Mouse (Mus musculus): Measurements from ENCODE around the gene Alcam. TPM values are rescaled to one million over a fixed set of nuclear protein-coding genes. Genes with fewer than 3 reads are reported as not detected.

Alcam gene
- total RNA-seq, 1 experiment from 2014 or later: 16.9 TPM

DNA sequence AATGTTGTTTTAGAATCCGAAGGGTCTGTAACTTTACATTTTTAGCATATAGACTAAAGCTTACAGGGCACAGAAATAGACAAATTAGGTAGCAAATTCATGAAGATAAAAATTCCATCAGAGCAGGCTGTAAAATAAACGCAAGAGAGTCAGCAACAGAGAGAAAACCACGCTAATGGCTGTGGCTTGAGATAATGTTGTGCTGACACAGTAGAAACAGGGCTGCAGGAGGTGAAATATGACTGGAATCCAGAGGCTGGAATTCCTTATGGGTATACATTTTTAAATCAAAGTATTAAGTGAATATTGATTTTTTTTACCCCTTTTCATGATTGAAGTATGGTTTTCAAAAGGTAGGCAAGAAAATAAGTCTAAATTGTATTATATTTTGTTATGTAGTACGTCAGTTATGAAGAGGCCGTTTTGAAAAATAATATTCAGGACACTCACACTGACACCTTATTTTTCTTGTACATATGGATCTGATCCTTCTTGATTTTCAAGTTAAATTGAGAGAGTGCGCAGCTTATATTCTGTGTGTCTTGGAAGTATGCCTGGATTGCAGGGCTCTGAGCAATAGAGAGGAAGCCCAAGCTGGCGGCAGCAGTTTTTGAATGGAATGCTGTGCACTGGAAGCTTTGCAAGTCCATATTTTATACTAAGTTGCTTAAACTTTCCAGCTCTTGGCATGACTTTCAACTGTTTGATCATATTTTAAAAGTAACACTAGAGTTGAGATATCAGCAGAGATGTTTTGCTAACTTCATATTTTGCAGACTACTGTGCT lies 74.9 kb downstream of the Alcam start:
- no peak for ATAC-seq (replicated peaks; ENCODE audit: low read depth, poor library complexity, severe bottlenecking)

DNA sequence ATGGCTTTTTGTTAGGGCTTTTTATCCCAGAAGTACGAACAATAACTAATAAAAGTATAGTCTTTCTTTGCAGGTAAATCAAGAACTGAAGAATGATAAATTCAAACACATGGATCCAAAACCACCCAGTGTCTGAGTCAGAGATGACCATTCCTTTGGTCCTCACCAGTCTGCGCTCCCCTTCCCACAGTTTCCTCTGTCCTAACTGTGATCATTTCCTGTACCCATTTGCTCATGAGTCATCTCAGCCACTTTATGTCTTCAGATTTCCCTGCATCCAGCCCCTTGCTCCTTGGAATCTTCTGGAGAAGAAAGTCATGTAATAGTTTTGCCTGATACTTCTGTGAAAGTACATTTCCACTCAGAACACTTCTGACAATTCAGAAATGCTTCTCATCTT lies 77.0 kb downstream of the Alcam start:
- no peak for ATAC-seq (replicated peaks; ENCODE audit: low read depth, poor library complexity, severe bottlenecking)

DNA sequence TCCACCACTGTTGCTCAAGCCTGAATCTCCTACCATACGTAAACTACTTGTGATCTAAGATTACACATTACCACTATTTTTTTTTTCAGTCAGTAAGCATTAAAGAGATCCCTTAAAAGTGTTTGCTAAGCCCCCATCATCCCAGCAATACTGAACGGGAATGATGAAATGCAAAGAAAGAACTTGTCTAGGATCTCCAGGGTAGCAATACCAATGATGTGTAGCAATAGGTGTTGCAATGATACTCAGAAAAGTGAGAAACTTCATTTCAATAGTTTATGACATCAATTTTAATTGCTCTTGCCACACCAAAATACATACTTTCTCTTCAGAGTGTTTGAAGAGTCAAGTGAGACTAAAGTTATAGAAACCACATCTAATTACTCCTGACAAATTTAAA lies 81.9 kb downstream of the Alcam start:
- ATAC-seq (replicated peaks; ENCODE audit: low read depth, poor library complexity, severe bottlenecking): no peak

DNA sequence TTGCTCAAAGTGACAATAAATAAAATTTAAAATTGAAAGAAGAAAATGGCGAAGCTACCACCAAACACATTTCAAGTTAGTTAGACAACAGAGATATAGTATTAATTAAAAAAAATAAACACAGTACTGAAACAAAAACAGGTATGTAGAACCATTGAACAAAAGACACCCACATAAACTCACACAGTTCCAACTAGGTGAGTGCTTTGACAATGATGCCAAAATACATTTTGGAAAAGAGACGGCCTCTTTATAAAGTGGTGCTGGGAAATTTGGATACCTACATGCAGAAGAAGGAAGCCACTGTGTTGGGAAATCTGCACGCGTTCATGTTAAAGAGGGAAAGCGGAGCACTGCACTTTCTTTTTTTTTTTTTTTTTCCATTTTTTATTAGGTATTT lies 85.4 kb downstream of the Alcam start:
- ATAC-seq (replicated peaks; ENCODE audit: low read depth, poor library complexity, severe bottlenecking): no peak

DNA sequence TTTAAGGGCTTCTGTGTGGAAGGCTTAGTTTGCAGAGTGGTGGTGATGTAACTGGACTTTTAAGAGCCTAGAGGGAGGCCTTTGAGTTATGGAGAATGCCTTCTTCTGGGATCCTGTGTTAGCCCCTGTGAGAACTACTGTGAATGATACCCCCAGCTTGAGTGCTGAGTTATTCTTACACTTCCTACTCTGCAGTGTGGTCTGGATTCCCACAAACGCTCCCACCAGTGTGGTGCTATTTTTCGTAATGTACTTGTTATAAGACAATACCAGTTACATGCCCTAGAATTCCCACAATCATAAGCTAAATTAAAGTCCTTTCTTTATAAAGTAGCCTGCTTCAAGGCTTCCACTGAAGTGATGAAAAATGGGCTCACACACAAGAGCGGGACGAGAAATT lies 87.0 kb downstream of the Alcam start:
- ATAC-seq (replicated peaks; ENCODE audit: low read depth, poor library complexity, severe bottlenecking): no peak

DNA sequence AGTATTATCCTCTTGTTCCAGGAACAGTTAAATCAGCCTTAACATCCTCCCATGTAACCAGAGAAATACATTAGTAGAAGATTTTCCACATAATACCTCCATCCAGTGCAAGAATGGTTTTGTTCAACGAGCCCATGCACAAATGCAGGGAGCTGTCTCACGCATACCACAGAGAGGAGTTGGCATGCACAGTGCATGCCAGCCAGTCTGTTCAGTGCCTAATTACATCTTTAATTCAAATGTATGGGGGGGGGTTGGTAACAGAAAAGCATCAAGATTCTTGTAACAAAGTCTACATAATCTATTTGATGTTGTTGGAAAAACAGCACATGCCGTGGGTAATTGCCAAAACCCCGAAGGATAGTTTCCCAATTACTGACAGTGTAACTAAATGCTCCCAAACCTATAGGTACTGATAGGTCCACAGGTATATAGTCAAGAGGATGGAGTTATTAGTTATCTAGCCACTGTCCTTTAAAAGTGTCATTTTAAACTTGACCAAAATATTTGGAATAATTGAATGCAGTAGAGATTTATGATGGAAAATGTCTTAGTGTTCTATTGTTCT lies 89.8 kb downstream of the Alcam start:
- ATAC-seq (replicated peaks; ENCODE audit: low read depth, poor library complexity, severe bottlenecking): no peak

DNA sequence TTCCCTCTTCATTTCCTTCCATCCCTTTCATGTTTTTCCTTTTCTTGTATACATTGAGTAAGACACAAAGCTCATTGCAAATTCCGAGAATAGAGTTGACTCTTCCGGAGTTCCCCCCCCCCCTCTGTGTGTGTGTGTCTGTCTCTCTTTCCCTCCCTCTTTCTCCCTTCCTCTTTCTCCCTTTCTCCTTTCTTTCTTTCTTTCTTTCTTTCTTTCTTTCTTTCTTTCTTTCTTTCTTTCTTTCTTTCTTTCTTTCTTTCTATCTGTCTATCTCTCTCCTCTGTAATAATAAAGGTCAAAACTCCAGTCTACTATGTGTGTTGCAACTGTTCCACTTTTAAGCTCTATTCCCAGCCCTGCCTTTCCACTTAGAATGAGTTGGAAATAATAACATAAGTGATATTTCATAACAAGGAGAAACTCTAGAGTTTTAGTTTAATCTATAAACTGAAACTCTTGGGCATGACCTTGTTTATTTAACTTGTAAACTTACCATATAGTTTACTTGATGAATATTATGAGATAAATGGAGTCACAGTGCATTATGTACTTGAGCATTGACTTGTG lies 110.3 kb downstream of the Alcam start:
- no peak for ATAC-seq (replicated peaks; ENCODE audit: low read depth, poor library complexity, severe bottlenecking)

DNA sequence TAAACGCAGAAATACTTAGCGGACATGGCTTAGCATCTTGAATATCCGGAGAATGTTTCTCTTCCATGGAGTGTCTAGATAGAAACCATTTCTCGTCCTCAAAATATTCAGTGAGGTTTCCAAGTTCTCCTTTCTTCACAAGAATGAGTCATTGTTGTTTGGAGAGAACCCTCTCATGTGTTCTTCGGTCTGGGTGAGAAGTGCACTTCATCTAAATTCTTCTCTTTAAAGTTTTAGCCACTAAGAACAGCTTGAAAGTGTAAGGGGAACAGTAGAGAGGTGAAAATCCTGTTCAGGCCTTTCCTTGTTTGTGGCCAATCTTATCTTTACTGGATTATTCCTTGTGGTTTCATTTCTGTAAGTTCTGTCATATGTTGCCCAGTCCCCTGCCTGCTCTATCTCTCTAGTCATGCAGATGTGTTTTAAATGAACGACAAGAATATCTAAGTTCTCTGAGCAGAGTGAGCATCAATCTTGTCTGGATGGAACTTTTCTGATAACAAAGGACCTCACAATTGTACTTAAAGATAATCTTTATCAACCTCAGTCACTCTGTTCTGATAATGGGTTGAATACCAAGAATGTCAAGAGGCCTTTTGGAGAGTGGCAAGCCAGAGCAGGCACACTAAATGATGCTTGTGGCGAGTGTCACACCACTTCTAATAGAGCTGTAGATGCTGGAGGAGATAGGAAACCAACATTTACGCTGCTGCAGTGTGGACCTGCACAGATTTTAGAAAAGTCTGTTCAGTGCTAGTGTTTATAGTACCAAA lies 111.0 kb downstream of the Alcam start:
- no peak for ATAC-seq (replicated peaks; ENCODE audit: low read depth, poor library complexity, severe bottlenecking)

DNA sequence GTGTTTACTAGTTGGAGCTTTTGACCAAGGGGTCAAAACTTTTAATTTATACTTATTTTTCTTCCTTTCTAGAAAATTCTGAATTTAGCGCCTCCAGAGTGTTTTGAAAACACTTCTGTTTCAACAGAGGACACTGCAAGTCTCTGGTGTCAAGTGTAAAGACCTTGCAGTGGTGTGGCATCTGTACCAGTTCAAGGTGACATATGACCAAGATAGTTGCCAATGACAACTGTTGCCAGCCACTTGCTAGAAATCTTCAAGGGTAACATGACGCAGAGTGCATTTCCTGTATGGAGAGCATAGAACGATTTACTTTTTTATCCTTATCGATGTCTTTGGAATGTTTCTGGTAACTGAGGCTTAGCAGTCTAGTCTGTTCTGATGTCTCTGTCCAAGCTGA lies 119.8 kb downstream of the Alcam start:
- ATAC-seq (replicated peaks; ENCODE audit: low read depth, poor library complexity, severe bottlenecking): no peak

DNA sequence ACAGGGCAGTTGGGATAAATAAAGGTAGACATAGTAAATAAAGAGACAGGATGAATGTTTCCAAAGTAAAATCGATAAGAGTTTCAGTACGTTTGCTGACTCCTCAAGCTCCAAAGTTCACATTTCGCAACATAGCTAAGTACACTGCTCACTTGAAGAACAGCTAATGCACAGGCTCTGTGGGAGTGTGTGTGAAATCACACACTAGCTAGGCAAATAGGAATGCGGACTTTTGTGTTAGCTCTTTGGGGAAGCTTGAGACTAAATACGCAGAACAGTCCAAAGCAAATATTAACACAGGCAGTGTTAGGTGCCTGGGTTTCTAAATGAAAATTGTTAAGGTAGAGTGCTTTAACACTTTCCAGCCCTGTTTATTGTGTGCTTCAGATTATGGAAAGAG lies 120.2 kb downstream of the Alcam start:
- ATAC-seq (replicated peaks; ENCODE audit: low read depth, poor library complexity, severe bottlenecking): no peak

DNA sequence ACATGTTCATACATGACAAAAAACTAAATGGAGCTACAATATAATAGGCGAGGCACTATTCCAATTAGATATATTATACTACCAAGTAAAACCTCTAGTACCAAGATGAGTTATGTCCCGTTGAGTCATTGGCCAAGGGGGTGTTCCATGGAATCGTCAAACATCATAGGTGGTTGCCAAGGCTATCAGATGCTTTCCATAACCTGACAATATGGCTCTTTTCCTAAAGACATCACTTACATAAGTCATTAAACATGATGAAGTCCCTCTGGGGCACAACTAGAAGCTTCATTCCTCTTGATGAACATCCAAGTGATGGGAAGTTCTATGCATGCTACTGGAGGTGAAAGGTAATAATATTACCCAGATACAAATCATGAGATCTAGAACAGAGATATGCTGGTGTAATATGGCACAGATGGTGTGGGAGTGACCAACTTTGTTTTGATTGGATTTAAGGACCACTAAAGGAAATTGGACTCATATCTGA lies 122.5 kb downstream of the Alcam start:
- no peak for ATAC-seq (replicated peaks; ENCODE audit: low read depth, poor library complexity, severe bottlenecking)

DNA sequence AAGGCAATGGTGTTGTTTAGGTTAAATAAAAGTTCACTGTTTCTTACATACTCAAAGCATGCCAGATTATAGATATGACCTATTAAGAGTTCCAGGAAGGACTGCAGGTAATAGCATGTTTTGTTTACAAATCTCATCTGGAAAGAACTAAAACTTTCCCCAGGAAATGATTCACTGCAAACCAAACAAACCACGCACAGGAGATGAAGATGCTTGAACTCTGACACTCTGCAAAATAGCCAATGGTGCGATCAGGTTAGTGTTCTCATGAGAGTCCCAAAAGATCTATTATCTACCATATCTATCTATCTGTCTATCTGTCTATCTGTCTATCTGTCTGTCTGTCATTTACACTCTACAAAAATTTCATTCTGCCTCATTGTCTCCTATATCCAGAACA lies 124.5 kb downstream of the Alcam start:
- no peak for ATAC-seq (replicated peaks; ENCODE audit: low read depth, poor library complexity, severe bottlenecking)

DNA sequence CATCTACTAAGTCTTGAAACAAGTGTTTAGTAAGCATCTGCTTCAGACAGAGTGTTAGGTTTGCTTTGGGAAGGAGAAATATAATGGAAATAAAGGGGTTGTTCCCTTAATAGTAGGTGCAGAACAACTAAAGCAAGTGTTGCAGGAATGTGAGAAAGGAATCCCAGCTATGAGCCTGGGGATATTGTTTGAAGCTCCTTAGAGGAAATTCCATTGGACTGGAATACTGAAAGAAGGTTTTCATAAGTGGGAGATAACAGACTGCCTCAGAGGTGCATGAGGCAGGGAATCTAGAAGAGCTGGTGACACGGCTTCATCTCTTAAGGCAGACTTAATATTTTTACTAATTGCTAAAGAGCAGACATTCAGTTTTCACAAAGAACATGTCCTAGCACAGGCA lies 134.6 kb downstream of the Alcam start:
- ATAC-seq (replicated peaks; ENCODE audit: low read depth, poor library complexity, severe bottlenecking): no peak

DNA sequence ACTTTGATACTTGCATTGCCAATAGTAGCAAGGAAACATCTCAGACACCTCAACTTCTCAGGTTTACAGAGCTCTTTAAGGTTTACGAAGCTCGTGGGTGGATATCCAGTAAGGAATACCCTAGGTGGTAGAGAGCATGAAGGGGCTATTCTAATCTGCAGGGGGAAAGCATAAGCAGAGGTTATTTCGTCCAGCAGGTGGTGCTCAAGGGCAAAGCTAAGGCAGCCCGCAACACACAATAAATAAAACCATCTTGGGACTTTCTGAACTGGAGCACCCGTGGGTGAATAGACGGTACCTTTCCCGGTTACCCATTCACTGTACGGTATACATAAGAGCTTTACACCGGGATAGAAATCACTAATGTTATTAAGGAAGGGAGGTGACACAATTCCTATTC lies 142.8 kb downstream of the Alcam start:
- ATAC-seq (replicated peaks; ENCODE audit: low read depth, poor library complexity, severe bottlenecking): peak; percentile 100

DNA sequence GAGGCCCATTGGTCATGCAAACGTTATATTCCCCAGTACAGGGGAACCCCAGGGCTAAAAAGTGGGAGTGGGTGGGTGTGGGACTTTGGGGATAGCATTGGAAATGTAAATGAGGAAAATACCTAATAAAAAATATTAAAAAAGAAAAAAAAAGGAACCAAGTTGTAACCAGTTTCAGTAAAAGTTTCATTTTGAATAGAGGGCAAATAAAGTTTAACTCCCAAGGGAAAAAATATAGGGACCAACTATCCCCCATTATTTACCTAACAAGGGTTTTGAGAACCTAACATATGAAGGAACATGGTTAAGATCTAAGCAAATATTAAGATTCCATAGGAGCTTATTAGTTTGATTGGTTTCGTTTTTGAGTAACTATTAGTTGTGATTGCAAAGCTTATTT lies 146.9 kb downstream of the Alcam start:
- no peak for ATAC-seq (replicated peaks; ENCODE audit: low read depth, poor library complexity, severe bottlenecking)

DNA sequence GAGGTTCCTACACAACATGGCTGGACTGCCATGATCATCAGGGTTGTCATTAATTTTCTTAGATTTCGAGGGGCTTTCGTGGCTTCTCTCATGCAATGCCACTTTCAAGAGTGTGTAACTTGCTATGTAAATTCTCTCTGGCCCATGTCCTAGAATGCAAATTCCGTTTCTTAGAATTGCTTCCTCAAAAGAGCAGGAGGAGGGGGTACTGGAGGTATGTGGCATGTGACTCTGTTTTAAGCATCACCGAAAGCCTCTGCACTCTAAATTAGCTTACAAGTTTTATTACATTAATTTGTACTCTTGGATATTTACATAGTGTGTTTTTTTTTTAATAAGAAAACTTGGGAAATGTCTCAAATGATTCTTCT lies 150.4 kb downstream of the Alcam start:
- ATAC-seq (replicated peaks; ENCODE audit: low read depth, poor library complexity, severe bottlenecking): no peak

DNA sequence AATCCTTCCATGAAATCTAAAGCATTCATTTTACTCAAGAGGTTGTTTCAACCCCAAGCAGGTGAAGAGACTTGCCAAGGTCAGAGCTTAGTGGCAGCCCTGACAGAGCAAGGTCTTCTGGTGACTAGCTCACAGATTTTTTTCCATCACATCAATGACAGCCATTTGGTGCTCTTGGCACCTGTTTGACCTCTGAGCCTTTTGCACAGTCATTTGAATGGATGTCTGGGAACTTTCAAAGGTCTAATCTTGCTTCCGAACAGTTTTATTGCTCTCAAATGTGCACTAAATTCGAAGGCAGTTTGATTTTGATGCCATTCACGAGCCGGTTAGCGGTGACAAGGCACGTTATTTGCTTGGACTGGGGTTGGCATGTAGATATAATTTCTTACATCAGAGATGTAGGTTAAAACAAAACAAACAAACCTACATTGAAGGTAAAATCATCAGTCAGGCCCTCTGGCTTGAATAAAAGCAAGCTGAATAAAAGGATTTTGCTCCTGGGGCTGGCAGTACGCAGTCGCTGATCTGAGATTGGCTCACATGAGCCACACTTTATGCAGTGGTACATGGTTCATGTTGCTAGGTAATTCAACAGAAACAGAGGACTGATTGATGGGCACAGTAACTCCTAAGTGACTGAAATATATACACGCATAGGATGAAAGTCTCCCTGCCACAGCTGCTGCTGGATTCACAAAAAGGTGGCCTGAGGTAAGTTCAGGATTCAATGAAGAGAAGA lies 150.9 kb downstream of the Alcam start:
- ATAC-seq (replicated peaks; ENCODE audit: low read depth, poor library complexity, severe bottlenecking): no peak

DNA sequence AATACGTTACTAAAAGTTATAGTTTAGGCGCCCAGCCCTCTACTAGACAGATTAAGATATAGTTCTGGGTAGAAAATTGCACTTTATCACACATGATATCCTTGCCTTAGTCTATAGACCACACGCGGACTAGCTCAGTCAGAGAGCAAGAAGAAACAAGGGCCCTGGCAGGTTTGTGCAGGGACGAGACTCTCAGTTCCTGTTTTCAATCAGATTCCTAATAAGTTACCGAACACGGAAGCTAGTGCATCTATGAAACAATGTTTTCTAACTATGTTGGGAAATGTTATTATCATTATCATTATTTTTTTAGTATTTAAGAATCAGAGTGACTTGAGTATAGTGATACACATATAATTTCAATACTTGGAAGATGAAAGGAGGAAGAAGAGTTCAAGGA lies 152.1 kb downstream of the Alcam start:
- no peak; the same call in 1 of the 2 replicates for ATAC-seq (replicated peaks; ENCODE audit: low read depth, poor library complexity, severe bottlenecking)

DNA sequence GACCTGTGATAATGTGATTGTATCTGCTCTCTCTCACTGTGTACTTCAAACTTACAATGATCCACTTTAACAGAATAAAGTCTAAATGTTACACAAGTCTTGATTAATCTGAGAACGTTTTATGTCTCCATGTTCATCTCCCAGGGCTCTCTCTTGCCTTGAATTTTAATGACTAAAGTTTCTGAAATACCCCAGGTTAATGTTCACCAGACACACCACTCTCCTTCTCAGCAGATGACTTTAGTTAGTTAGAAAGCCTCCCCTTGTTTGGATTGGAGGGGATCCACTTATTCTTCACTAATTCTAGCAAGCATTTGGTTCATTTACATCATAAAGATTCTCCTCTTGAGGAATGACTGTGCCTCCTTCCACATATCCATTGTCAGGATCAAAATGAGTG lies 157.5 kb downstream of the Alcam start:
- no peak for ATAC-seq (replicated peaks; ENCODE audit: low read depth, poor library complexity, severe bottlenecking)

DNA sequence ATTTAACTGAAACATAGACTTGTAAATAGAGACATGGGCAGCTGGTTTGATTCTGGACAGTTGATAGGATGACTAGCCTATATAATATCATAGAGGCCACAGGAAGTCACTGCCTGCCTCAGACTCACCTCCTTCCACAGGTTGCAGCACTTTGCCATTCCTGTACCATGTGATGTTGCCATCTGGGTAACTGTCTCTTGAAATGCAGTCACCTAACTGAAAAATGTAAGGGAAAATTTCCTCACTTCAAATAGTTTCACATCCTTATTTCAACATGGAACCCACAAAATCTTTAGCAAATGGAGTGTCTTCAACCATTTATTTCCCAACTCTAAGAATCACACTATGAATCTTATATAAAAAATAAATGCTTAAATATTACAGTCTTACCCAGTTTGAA lies 158.3 kb downstream of the Alcam start:
- peak; percentile 88 for ATAC-seq (replicated peaks; ENCODE audit: low read depth, poor library complexity, severe bottlenecking)
